Mouse (Mus musculus) liver, embryonic 14.5 days (tissue): ENCODE data around the gene Gm21586. TPM values are rescaled to one million over a fixed set of nuclear protein-coding genes. Genes with fewer than 3 reads are reported as not detected.
"Not testable (repeated sequence)": the region's sequence is repeated elsewhere in the genome, so short reads cannot be mapped to it uniquely, and the experiment has no call there.

Experiments used
- ATAC-seq: fragments of 200-750 bp; cut with Nextera tagmentation; 2 replicates; pipeline ENCODE4 v1.8.0; 2017; ENCODE audit warnings: moderate number of reproducible peaks, mild to moderate bottlenecking, moderate library complexity; ENCODE audit not compliant: insufficient read depth
- DNase-seq, 3 experiments: peaks; one replicate each; pipeline ENCODE4 v3.0.0-alpha.2; 2012 to 2013; ENCODE audit warnings: low read depth in 3 of 3, low spot score in 3 of 3
- H3K27ac ChIP-seq: fragments of 300-500 bp; sonication (generic); 2 replicates; pipeline ENCODE4 v1.5.1; 2014; ENCODE audit warnings: moderate library complexity, mild to moderate bottlenecking, control low read depth, inconsistent platforms
- H3K27me3 ChIP-seq: fragments of 300-500 bp; sonication (generic); 2 replicates; pipeline ENCODE4 v1.6.1; 2014; ENCODE audit warnings: mild to moderate bottlenecking, low read length, moderate library complexity; ENCODE audit not compliant: control insufficient read depth, insufficient read depth
- H3K36me3 ChIP-seq: fragments of 300-500 bp; sonication (generic); replicated peaks from 2 replicates; pipeline ENCODE4 v1.6.1; 2014; ENCODE audit warnings: low read depth; ENCODE audit not compliant: control insufficient read depth, insufficient read depth
- H3K4me1 ChIP-seq, 2 experiments: fragments of 200-500 bp in 1 of 2; fragments of 300-500 bp in 1 of 2; sonication (generic) in 1 of 2; replicated peaks; 2 replicates each; pipeline ENCODE4 v1.6.1; 2012 to 2014; ENCODE audit warnings: antibody characterized with exemption in 1 of 2, inconsistent platforms in 1 of 2, low read length in 1 of 2; ENCODE audit not compliant: control insufficient read depth in 2 of 2, insufficient read depth in 2 of 2
- H3K4me2 ChIP-seq: fragments of 300-500 bp; sonication (generic); 2 replicates; pipeline ENCODE4 v1.6.1; 2014; ENCODE audit warnings: low read depth, mild to moderate bottlenecking, control low read depth, moderate library complexity
- H3K4me3 ChIP-seq, 2 experiments: fragments of 200-500 bp in 1 of 2; fragments of 300-500 bp in 1 of 2; sonication (generic) in 1 of 2; 2 replicates each; pipeline ENCODE4 v1.5.1; 2012 to 2014; ENCODE audit warnings: low read depth in 2 of 2, low read length in 2 of 2, mild to moderate bottlenecking in 2 of 2, control low read depth in 1 of 2, inconsistent platforms in 1 of 2, moderate library complexity in 1 of 2; ENCODE audit not compliant: insufficient read depth in 1 of 2
- H3K9ac ChIP-seq: fragments of 300-500 bp; sonication (generic); replicated peaks from 2 replicates; pipeline ENCODE4 v1.6.1; 2014; ENCODE audit warnings: mild to moderate bottlenecking, control low read depth, moderate library complexity
- H3K9me3 ChIP-seq: fragments of 300-500 bp; sonication (generic); 2 replicates; pipeline ENCODE4 v1.6.1; 2016; ENCODE audit warnings: low read length, mixed read lengths; ENCODE audit not compliant: control insufficient read depth
- WGBS: fragments of 180-500 bp; shearing (Covaris S2); extraction: QIAGEN DNeasy Blood & Tissue Kit; methylation state at CpG from one replicate; pipeline ENCODE4 v1.1.7; 2014; ENCODE audit not compliant: insufficient replicate concordance; 5-methylcytosine and 5-hydroxymethylcytosine counted together
- polyA plus RNA-seq, 2 experiments: library from polyadenylated mRNA; depleted of rRNA in 1 of 2; stranded (reverse) in 1 of 2; unstranded in 1 of 2; fragments of >200 nt; fragmentation: Nextera tagmentation in 1 of 2; extraction: Ambion mirVana in 1 of 2; gene quantifications; 2 replicates each; pipeline versions ENCODE4 v1.2.1 to v1.2.3; 2012 to 2014

Gene Gm21586
- polyA plus RNA-seq (2012; rRNA removed) = not detected in 2 replicates
- not detected in 2 replicates for polyA plus RNA-seq (2014; fragmentation: Nextera tagmentation; extraction: Ambion mirVana)

- DNase-seq, H3K27me3 ChIP-seq, H3K9ac ChIP-seq, H3K4me3 ChIP-seq, H3K9me3 ChIP-seq, ATAC-seq, H3K4me1 ChIP-seq, H3K4me2 ChIP-seq, H3K36me3 ChIP-seq, H3K27ac ChIP-seq: not testable (repeated sequence)
- WGBS = no CpG with 5 or more reads among the region's 18 CpGs
Observed at GRCm38 (mm10) chr4:42439078-42439477, at the start of gene Gm21586. Gene Gm21586 (plus strand): TSS chr4:42439378.

- ATAC-seq, DNase-seq: not testable (repeated sequence)
Observed at GRCm38 (mm10) chr4:42466452-42466851, 27.3 kb downstream of the Gm21586 start, which contains the start of gene Gm2163. Gene Gm2163 (plus strand): TSS chr4:42466752.

More at GRCm38 (mm10) chr4:42466452-42466851, 27.3 kb downstream of the Gm21586 start, which contains the start of gene Gm2163:
- not testable (repeated sequence) for H3K4me2 ChIP-seq, H3K4me3 ChIP-seq, H3K4me1 ChIP-seq, H3K9me3 ChIP-seq, H3K27ac ChIP-seq, H3K36me3 ChIP-seq, H3K9ac ChIP-seq, H3K27me3 ChIP-seq
- no CpG with 5 or more reads among the region's 5 CpGs for WGBS

Other genes with a start within 250 kb of the Gm21586 start
- not detected in 2 replicates for gene Gm10600, start 198.7 kb upstream of the Gm21586 start, polyA plus RNA-seq (2012; rRNA removed)
- not detected in 2 replicates for gene Gm10600, start 198.7 kb upstream of the Gm21586 start, polyA plus RNA-seq (2014; fragmentation: Nextera tagmentation; extraction: Ambion mirVana)
- not detected in 2 replicates for gene Ccl21b, start 183.6 kb upstream of the Gm21586 start, polyA plus RNA-seq (2012; rRNA removed)
- not detected in 2 replicates for gene Ccl21b, start 183.6 kb upstream of the Gm21586 start, polyA plus RNA-seq (2014; fragmentation: Nextera tagmentation; extraction: Ambion mirVana)
- gene Gm21953, start 145.1 kb upstream of the Gm21586 start, polyA plus RNA-seq (2012; rRNA removed) = not detected in 2 replicates
- gene Gm21953, start 145.1 kb upstream of the Gm21586 start, polyA plus RNA-seq (2014; fragmentation: Nextera tagmentation; extraction: Ambion mirVana) = not detected in 2 replicates
- gene Fam205a3, start 121.0 kb upstream of the Gm21586 start, polyA plus RNA-seq (2012; rRNA removed) = 0.02 TPM in 1 of 2 replicates, not detected in the other
- gene Fam205a3, start 121.0 kb upstream of the Gm21586 start, polyA plus RNA-seq (2014; fragmentation: Nextera tagmentation; extraction: Ambion mirVana) = not detected in 2 replicates
- gene Gm2163, start 27.4 kb downstream of the Gm21586 start, polyA plus RNA-seq (2012; rRNA removed) = 0.02 and 0.03 TPM in 2 replicates
- not detected in 2 replicates for gene Gm2163, start 27.4 kb downstream of the Gm21586 start, polyA plus RNA-seq (2014; fragmentation: Nextera tagmentation; extraction: Ambion mirVana)
- gene Fam205a2, start 88.8 kb downstream of the Gm21586 start, polyA plus RNA-seq (2012; rRNA removed) = 0.02 TPM in 1 of 2 replicates, not detected in the other
- gene Fam205a2, start 88.8 kb downstream of the Gm21586 start, polyA plus RNA-seq (2014; fragmentation: Nextera tagmentation; extraction: Ambion mirVana) = not detected in 2 replicates
- not detected in 2 replicates for gene Gm10591, start 172.8 kb downstream of the Gm21586 start, polyA plus RNA-seq (2012; rRNA removed)
- not detected in 2 replicates for gene Gm10591, start 172.8 kb downstream of the Gm21586 start, polyA plus RNA-seq (2014; fragmentation: Nextera tagmentation; extraction: Ambion mirVana)
- gene Gm2564, start 190.3 kb downstream of the Gm21586 start, polyA plus RNA-seq (2012; rRNA removed) = not detected in 2 replicates
- not detected in 2 replicates for gene Gm2564, start 190.3 kb downstream of the Gm21586 start, polyA plus RNA-seq (2014; fragmentation: Nextera tagmentation; extraction: Ambion mirVana)
- not detected in 2 replicates for gene Ccl27b, start 215.9 kb downstream of the Gm21586 start, polyA plus RNA-seq (2012; rRNA removed)
- not detected in 2 replicates for gene Ccl27b, start 215.9 kb downstream of the Gm21586 start, polyA plus RNA-seq (2014; fragmentation: Nextera tagmentation; extraction: Ambion mirVana)
- gene Il11ra2, start 222.5 kb downstream of the Gm21586 start, polyA plus RNA-seq (2012; rRNA removed) = not detected in 2 replicates
- not detected in 2 replicates for gene Il11ra2, start 222.5 kb downstream of the Gm21586 start, polyA plus RNA-seq (2014; fragmentation: Nextera tagmentation; extraction: Ambion mirVana)